Mouse (Mus musculus) forebrain, embryonic 16.5 days (tissue): ENCODE results near the gene Cdk6. TPM values are rescaled to one million over a fixed set of nuclear protein-coding genes. Genes with fewer than 3 reads are reported as not detected.

Experiments
- ATAC-seq: fragments of 200-750 bp; cut with Nextera tagmentation; 2 replicates; pipeline ENCODE4 v1.8.0; 2017; ENCODE audit warnings: mild to moderate bottlenecking, moderate library complexity
- H3K27ac ChIP-seq: fragments of 300-500 bp; sonication (generic); 2 replicates; pipeline ENCODE4 v1.5.1; 2014; ENCODE audit warnings: low read length, control low read depth
- H3K27me3 ChIP-seq: fragments of 300-500 bp; sonication (generic); replicated peaks from 2 replicates; pipeline ENCODE4 v1.6.1; 2014; ENCODE audit warnings: low read length; ENCODE audit not compliant: control insufficient read depth, insufficient read depth
- H3K36me3 ChIP-seq: fragments of 300-500 bp; sonication (generic); 2 replicates; pipeline ENCODE4 v1.6.1; 2014; ENCODE audit not compliant: control insufficient read depth, insufficient read depth
- H3K4me1 ChIP-seq: fragments of 300-500 bp; sonication (generic); replicated peaks from 2 replicates; pipeline ENCODE4 v1.6.1; 2014; ENCODE audit warnings: low read length; ENCODE audit not compliant: control insufficient read depth, insufficient read depth
- H3K4me2 ChIP-seq: fragments of 300-500 bp; sonication (generic); 2 replicates; pipeline ENCODE4 v1.6.1; 2014; ENCODE audit warnings: mild to moderate bottlenecking, low read length, control low read depth
- H3K4me3 ChIP-seq: fragments of 300-500 bp; sonication (generic); replicated peaks from 2 replicates; pipeline ENCODE4 v1.5.1; 2014; ENCODE audit warnings: mild to moderate bottlenecking, low read length, control low read depth
- H3K9ac ChIP-seq: fragments of 300-500 bp; sonication (generic); replicated peaks from 2 replicates; pipeline ENCODE4 v1.6.1; 2014; ENCODE audit warnings: low read depth, low read length, control low read depth
- H3K9me3 ChIP-seq: fragments of 300-500 bp; sonication (generic); 2 replicates; pipeline ENCODE4 v1.6.1; 2016; ENCODE audit warnings: low read length; ENCODE audit not compliant: control insufficient read depth
- WGBS: fragments of 180-500 bp; shearing (Covaris S2); extraction: QIAGEN DNeasy Blood & Tissue Kit; methylation state at CpG from one replicate; pipeline ENCODE4 v1.1.7; 2014; 5-methylcytosine and 5-hydroxymethylcytosine counted together
- polyA plus RNA-seq: library from polyadenylated mRNA; unstranded; fragments of >200 nt; fragmentation: Nextera tagmentation; extraction: Ambion mirVana; gene quantifications from 2 replicates; pipeline ENCODE4 v1.2.1, GENCODE M21; 2015

Gene Cdk6
- polyA plus RNA-seq, 1 experiment from 2014 or later: 29.8 TPM

DNA sequence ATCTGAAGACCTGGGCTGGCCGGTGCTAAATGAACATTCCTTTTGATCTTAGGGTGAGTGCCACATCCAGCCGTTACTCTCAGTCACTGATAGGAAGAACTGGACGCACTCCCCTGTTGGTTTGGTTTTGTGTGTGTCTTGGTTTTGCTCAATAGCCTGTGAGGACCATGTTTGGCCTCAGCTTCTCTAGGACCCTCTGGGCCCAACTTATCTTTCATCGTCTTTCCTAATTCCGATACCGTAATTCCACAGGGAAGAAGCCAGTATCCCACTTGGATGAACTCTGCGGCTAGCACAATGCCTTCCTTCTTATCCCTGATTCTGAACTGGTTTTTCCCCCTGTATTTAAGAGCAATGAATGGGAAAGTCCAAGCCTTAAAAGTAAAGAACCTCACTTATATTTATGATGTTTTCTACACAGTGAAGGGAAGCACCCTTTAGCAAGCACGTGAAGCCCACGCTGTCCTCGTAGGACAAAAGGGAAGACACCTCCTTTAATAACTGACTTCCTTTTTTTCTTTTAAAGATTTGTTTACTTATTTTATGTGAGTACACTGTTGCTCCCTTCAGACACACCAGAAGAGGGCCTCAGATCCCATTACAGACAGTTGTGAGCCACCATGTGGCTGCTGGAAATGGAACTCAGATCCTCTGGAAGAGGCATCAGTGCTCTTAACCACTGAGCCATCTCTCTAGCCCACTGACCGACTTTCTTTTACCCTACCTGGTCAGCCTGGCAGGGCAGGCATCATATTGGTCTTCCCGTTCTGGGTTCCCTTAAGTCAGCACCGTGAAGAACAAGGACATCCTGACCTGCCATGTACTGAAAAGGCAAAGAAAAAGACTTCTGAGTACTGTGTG is 151.7 kb downstream of the Cdk6 start:
- no peak overlapping the region for H3K4me3 ChIP-seq
- no peak overlapping the region for H3K9ac ChIP-seq
- H3K4me1 ChIP-seq: no peaks in the 10 kb centered on the region
- WGBS: 92% methylated on average over 13 of the region's 13 CpGs
- no peaks in the 10 kb centered on the region for H3K9me3 ChIP-seq
- ATAC-seq: no peak
- H3K36me3 ChIP-seq: no peaks in the 10 kb centered on the region
- no peak overlapping the region for H3K27ac ChIP-seq
- H3K27me3 ChIP-seq: no peaks in the 10 kb centered on the region
- H3K4me2 ChIP-seq: no peak overlapping the region

DNA sequence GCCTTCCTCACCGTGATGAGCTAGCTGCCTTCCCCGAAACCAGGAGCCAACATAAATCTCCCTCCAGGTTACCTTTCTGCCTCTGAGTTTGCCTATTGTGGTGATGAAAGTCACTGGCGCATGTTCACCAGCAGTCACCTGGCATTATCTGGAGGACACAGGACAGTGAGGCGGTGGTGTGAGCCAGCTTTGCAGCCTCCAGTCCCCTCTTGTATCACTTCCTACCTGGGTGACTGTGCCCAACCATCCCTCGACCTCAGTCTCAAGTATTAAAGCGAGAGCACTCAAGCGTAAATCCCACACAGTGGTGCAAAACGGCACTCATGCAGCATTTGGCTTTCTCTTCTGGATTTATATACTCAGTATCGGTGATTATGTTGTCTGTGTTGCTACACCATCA is 152.7 kb downstream of the Cdk6 start:
- WGBS: 90% methylated on average over 9 of the region's 9 CpGs
- H3K36me3 ChIP-seq: no peaks in the 10 kb centered on the region
- no peak for ATAC-seq
- no peaks in the 10 kb centered on the region for H3K9me3 ChIP-seq
- H3K9ac ChIP-seq: no peak overlapping the region
- no peaks in the 10 kb centered on the region for H3K4me1 ChIP-seq
- H3K27ac ChIP-seq: no peak overlapping the region
- no peaks in the 10 kb centered on the region for H3K27me3 ChIP-seq
- no peak overlapping the region for H3K4me3 ChIP-seq
- no peak overlapping the region for H3K4me2 ChIP-seq

DNA sequence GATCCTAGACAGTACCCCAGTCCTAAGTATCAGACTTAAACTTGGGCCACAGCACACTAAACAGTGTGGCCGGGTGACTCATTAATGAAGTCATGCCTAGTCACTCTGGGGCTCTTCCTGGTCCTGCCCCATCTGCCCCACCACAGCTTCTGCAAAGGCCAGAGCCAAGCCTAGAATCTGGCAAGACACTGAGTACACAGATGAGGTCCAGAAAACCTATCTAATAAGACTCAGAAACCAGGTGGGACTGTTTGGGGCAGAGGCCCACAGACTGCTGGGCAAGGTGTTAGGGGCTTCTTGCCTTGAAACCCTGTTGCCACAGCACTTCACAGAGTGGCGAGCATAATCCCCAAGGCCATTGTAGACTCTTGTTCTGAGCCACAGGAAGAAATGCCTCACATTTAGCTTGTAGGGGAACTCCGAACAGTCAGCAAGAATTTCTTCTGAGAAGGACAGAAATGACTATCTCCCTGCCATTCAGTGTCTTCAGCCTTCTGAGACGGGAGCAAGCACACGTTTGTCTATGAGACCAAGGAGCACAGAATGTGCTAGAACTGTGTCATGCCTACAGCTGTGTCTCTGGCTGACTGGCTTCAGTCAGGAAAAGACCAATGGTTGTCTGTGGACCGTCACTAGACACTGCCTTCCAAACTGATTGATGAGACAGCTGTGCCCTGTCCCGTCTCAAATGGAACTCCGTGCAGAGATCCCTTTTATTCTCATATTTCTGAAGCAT is 153.3 kb downstream of the Cdk6 start:
- H3K4me2 ChIP-seq: no peak overlapping the region
- H3K9ac ChIP-seq: no peak overlapping the region
- H3K36me3 ChIP-seq: no peaks in the 10 kb centered on the region
- no peak for ATAC-seq
- H3K4me3 ChIP-seq: no peak overlapping the region
- no peak overlapping the region for H3K27ac ChIP-seq
- WGBS: 89% methylated on average over 8 of the region's 8 CpGs
- H3K9me3 ChIP-seq: no peaks in the 10 kb centered on the region
- no peaks in the 10 kb centered on the region for H3K4me1 ChIP-seq
- no peaks in the 10 kb centered on the region for H3K27me3 ChIP-seq

DNA sequence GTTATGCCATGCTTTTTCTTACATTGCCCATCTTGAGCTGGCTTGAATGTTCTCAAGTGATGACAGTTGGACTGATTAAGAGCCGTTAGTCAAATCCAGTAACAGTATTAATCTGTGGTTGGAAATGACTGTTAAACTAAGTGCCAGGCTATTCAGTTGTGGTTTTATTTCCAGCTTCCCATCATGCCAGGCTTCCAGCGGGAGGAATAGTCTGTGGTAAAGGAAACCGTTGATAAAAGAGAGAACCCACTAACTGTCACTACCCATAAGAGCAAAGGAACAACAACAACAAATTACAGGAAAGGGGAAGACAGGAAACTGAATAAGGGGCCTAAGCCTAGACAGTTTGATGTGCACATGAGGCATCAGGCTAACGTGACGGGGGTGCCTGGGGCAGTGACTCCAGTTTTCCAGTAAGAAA is 156.2 kb downstream of the Cdk6 start:
- 72% methylated on average over 5 of the region's 5 CpGs for WGBS
- no peaks in the 10 kb centered on the region for H3K27me3 ChIP-seq
- no peak overlapping the region for H3K4me3 ChIP-seq
- H3K9me3 ChIP-seq: no peaks in the 10 kb centered on the region
- H3K36me3 ChIP-seq: no peaks in the 10 kb centered on the region
- no peak overlapping the region for H3K9ac ChIP-seq
- no peak overlapping the region for H3K4me2 ChIP-seq
- no peak overlapping the region for H3K27ac ChIP-seq
- no peak for ATAC-seq
- H3K4me1 ChIP-seq: no peaks in the 10 kb centered on the region

GRCm38 (mm10) chr5:3500298-3500697 is 159.0 kb downstream of the Cdk6 start:
- Histone ChIP-seq H3K4me1 (0 out of 2 replicates have a peak, but pooled peaks cover 5% of the 10 kb centered on the region), H3K4me2 (no peak overlapping the region), H3K9me3 (no peaks in the 10 kb centered on the region), H3K36me3 (no peaks in the 10 kb centered on the region), H3K9ac (no peak overlapping the region), H3K4me3 (no peak overlapping the region), H3K27me3 (no peaks in the 10 kb centered on the region), H3K27ac (no peak overlapping the region)
- ATAC-seq: no peak
- 93% methylated on average over 5 of the region's 5 CpGs for WGBS

DNA sequence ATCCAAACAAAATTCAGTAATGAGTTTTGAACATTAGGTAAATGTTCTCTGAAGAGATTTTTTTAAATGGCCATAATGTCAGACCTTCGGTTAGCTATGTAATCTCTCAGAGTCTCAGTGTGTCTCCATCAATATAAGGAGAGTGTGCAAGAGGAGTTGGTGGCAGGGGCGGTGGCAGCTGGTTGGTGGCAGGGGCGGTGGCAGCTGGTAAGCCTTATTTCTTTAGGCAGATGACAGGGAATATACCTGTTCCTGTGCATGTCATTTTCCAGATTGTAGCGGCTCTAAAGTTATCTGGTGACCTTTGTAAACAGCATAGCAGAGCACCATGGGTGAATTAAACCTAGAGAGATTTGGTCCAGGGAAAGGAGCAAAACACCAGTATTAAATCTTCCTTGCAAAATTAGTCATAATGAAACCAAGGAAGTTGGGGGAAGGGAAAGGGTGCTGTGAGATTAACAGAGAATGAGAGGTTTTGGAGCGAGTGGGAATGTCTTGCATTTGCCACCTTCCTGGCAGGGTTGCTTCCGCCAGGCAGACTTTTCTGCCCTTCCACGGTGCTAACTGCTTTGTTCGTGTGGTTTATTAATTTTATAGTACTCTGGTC is 159.8 kb downstream of the Cdk6 start:
- no peak overlapping the region for H3K9ac ChIP-seq
- no peak overlapping the region for H3K27ac ChIP-seq
- ATAC-seq: no peak
- no peaks in the 10 kb centered on the region for H3K36me3 ChIP-seq
- no peak overlapping the region for H3K4me2 ChIP-seq
- H3K27me3 ChIP-seq: no peaks in the 10 kb centered on the region
- WGBS: 78% methylated on average over 8 of the region's 8 CpGs
- H3K4me3 ChIP-seq: no peak overlapping the region
- no peaks in the 10 kb centered on the region for H3K9me3 ChIP-seq
- 0 out of 2 replicates have a peak, but pooled peaks cover 5% of the 10 kb centered on the region for H3K4me1 ChIP-seq

DNA sequence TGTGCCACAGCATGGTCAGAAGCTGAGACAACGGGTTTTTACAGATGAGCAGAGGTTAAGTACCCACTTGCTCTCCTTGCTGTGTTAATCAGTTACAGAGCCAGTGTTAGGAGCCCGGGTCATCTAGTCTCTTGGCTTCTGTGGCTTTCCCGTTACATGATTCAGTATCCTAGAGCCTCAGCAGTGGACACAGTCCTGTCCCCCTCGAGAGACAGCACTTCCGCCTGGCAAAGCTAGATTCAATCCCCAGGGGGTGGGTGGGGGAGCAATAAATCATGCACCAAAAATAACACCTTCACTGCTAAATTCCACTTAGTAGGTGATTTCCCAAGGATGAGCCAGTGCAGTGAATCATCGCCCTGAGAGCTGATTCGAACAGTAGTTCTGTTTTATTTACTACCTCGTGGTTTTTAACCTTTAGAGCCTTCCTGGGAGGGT is 160.3 kb downstream of the Cdk6 start:
- 68% methylated on average over 8 of the region's 8 CpGs for WGBS
- Histone ChIP-seq H3K36me3 (no peaks in the 10 kb centered on the region), H3K27ac (no peak overlapping the region), H3K9me3 (no peaks in the 10 kb centered on the region), H3K4me2 (no peak overlapping the region), H3K4me3 (no peak overlapping the region), H3K4me1 (0 out of 2 replicates have a peak, but pooled peaks cover 5% of the 10 kb centered on the region), H3K9ac (no peak overlapping the region), H3K27me3 (no peaks in the 10 kb centered on the region)
- no peak for ATAC-seq

DNA sequence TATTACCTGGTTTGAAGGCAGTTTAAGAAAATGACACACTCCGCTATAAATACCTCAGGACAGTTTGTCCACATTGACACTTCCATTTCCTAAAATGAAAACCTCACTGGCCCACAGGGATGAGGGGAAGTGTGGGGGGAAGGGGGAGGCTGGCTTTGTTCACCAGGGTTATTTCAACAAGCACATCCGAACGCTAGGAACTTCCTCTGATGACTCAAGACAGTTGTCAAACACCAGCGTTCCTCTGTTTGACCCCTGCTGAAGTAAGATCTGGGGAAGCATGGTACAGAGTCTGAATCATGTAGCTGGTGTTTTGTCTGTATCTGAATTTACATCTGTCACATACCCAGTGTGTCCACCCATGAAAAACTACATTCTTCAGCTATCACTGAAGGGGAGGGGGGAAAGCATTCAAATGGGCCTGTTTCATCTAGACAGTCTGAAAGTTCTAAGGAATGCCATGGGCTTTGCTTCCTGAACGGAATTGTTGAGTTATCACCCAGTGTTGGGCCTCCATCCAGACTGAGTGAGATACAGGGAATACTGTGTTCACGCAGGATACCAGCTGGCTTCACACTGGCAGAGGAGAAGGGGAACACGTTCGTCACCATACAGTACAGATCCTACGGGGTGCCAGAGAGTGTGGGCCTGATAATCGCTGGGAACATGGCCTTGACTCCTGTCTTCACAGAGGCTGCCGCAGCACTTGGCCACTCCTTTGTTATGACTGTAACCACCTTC is 161.5 kb downstream of the Cdk6 start:
- 0 out of 2 replicates have a peak, but pooled peaks cover 5% of the 10 kb centered on the region for H3K4me1 ChIP-seq
- no peak overlapping the region for H3K4me3 ChIP-seq
- no peak overlapping the region for H3K9ac ChIP-seq
- ATAC-seq: peak; percentile 65
- 72% methylated on average over 11 of the region's 11 CpGs for WGBS
- no peaks in the 10 kb centered on the region for H3K36me3 ChIP-seq
- no peaks in the 10 kb centered on the region for H3K9me3 ChIP-seq
- no peak overlapping the region for H3K4me2 ChIP-seq
- H3K27ac ChIP-seq: no peak overlapping the region
- H3K27me3 ChIP-seq: no peaks in the 10 kb centered on the region
